Mouse (Mus musculus): ENCODE data around the gene Tcf7l2.

Tcf7l2 gene

DNA sequence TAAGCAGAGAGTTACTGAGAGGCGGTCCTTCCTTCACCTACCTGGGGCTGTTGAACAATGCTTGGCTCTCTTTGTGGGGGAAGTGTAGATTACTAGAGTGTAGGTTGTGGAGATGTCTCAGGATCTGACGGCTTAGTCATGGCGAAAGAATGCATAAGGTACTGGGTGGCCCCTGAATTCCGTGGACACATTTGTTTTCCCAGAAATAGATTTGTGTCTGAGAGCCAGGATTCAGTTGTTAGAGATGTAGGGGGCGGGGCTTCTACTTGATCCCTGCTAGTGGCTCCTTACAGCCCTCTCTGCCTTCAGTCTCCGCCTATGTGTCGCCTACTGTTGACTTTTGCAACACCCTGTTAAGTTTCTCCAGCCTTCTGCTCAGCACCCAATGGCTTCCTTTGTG, 12.7 kb downstream of the Tcf7l2 start:
- intact Hi-C loops (cut with DNase I): no loop called here

- intact Hi-C loops (cut with DNase I): no loop called here
Measured at GRCm38 (mm10) chr19:55755462-55755861, 13.8 kb downstream of the Tcf7l2 start.

DNA sequence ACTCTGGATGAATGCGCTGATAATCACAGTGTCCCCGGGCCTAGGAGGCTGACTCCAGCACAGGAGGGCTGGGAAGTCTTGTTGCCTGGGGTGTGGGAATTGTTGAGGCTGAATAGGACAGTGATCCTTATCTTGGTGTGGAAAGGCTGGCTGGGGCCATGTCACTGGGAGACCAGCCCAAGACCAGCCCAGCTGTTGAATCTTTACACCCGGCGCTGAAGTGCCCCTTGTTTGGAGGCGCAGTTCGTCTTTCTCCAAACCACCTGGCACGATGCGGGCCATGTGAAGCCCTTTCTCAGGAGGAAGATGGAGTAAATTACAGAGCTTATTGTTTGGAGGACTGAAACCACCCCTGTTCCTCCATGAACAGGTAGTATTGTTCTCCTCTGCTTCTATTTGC, 15.1 kb downstream of the Tcf7l2 start:
- intact Hi-C loops (cut with DNase I): no loop called here

GRCm38 (mm10) chr19:55757403-55757802, 15.8 kb downstream of the Tcf7l2 start:
- intact Hi-C loops (cut with DNase I): no loop called here

DNA sequence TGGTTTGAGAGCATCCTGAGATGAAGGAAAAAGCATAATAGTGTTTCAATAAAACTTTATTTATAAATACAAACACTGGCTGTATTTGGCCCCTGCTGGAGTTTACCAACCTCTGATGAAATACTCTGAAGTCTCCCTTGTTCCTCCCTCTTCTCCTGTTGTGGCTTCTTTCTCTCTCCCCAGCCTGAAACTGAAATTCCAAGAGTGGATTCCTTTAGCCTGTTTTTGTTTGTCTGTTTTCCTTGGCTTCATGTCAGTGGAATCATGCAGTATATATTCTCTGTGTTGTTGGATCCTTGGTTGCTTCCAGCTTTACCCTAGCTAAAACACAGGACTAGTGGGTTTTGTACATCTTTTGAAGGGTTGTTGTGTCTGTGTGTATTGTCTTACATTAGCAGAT, 16.5 kb downstream of the Tcf7l2 start:
- intact Hi-C loops (cut with DNase I): no loop called here

- intact Hi-C loops (cut with DNase I): no loop called here
Measured at GRCm38 (mm10) chr19:55759006-55759405, 17.4 kb downstream of the Tcf7l2 start.

DNA sequence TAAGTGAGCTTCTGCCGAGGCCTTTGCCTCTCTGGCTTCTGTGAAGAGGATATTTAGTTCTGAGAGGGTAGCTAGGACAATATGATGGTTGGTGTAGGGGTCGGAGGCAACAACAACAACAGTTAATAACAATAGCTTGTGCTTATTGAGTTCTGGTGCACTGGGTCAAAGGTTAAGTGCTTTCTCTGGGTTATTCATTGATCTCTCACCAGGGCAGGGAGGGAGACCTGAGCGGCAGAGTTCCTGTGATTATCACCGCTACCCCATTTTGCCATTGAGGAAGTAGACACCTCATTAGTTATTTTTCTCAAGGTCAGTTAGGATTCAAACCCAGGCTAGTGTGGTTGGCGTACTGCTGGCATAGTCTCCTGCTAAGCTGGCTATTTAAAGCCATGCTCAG, 19.5 kb downstream of the Tcf7l2 start:
- intact Hi-C loops (cut with DNase I): no loop called here

GRCm38 (mm10) chr19:55762187-55762586, 20.6 kb downstream of the Tcf7l2 start:
- intact Hi-C loops (cut with DNase I): no loop called here

DNA sequence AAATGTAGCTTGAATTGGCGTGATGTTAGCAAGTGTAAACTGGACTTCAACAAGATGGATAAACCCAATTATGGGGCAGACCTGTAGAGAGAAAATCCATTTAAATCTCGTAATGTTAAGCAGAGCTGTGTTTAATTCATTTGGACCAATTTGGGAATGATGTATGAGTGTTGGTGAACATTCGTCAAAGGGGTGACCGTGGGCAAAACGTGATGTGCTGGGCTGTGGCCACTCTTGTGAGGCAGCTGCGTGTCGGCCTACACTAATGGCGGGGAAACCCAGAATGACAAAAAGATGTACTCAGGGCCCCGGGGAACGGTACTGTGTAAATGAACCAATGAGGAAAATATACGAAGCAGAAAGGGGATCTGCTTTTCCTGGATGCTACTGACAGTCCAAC, 24.2 kb downstream of the Tcf7l2 start:
- intact Hi-C loops (cut with DNase I): no loop called here

DNA sequence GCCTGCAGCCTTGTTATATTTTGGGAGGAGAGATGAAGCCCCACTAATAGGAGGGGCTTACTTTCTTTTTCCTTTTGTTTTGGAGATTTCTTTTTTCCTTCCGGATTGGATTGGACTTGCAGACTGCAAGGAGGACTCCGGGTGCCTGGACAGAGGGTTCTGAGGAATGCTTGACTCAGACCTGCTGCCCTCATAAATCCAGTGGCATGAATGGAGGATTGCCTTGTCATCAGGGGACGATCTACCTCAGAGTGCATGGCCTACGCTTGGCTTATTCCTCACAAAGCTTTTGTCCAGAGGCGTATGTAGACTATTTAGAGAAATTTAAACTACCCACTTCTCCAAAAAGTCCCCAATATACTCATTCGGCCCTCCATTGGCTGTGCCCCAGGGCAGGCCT, 25.5 kb downstream of the Tcf7l2 start:
- intact Hi-C loops (cut with DNase I): no loop called here

GRCm38 (mm10) chr19:55767579-55767978, 26.0 kb downstream of the Tcf7l2 start:
- intact Hi-C loops (cut with DNase I): no loop called here

DNA sequence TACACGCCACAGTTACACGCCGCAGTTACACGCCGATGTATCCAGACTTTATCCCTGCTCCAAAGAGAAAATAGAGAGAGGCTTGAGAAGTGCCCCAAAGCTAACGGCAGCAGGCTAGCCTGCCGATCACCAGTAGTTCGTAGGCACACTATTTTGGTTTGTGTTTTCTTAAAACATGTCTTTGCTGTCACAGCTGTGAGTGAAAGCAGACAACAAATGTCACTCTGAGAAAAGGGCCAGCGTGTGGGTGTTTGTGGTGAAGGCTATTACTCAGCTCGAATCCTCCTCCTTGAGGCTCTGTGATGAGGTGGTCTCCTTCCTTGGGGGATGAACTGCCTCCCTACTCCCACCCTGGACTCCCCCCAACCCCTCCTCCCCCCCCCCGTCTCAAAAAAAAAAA, 26.6 kb downstream of the Tcf7l2 start:
- intact Hi-C loops (cut with DNase I): no loop called here

DNA sequence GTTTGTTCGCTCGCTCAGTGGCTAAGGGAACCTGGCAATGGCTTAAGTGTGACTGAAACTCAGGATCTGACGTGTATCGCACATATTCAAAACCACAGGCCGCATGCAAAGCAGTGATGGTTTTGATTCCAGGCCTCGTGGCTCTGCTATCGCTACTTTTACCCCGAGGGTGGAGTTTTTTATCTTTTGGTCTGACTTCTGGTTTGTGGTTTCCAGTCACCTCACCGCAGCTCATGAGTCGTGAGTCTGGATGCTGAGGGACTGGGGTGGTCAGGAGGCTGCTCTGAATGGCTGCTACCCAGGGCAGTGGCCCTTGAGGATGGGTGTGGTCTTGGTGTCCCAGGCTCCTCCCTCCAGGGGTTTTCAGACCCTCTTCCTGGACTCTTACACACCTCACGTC, 27.3 kb downstream of the Tcf7l2 start:
- intact Hi-C loops (cut with DNase I): no loop called here

- intact Hi-C loops (cut with DNase I): no loop called here
Measured at GRCm38 (mm10) chr19:55774334-55774733, 32.7 kb downstream of the Tcf7l2 start.

- intact Hi-C loops (cut with DNase I): no loop called here
Measured at GRCm38 (mm10) chr19:55774824-55775223, 33.2 kb downstream of the Tcf7l2 start.

DNA sequence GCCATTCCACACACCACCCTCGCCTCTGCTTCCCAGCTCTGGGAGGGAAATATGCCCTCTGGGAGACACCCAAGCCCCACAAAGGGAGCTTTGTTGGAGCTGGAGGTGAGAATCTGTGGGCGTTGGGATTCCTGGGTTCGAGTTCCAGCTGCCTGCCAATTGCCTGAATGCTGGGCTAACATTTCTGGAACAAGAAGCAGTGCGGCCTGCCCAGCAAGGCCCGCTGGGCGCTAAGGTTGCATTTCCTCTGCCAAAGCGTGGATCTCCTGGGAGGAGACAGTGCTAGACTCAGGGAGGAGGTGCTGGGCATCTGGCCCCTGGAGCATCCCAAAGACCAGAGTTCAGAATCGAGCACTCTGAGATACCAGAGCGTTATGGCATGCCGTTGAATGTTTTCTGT, 38.3 kb downstream of the Tcf7l2 start:
- intact Hi-C loops (cut with DNase I): no loop called here

DNA sequence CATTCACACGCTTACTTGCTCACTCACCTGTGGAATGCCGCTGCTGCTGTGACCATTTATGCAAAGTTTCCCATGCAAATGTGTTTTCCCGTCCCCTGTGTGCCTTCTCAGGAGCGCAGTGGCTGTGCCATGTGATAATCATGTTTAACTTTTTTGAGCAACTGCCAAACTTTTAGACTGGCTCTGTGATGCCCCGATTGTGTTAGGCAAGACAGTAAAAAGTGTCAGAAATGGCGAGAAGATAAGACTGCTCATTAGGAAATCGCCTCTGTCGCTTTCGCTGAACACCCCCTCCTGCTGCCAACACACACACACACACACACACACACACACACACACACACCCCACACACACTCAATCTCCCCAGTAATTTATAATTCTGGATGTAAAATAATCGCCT, 39.5 kb downstream of the Tcf7l2 start:
- intact Hi-C loops (cut with DNase I): no loop called here

DNA sequence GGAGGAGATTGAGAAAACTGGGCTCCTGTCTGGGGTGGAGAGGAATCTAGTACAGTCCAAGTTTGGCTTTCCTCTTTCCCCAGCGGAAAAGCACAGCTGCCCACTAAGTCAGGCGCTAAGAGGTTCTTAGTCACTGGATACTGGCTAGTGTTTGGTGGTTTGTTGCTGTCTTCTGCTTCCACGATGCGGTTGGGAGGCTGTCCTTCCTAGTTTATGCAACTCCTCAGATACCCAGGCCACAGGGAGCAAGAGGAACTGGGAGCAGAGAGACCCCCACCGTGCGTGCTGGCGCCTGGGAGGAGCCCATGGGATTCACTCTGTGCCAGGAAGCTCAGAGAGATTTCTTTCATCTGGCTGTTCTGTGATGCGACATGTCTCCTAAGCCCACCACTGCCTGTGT, 40.1 kb downstream of the Tcf7l2 start:
- intact Hi-C loops (cut with DNase I): no loop called here

GRCm38 (mm10) chr19:55784796-55785418, 43.3 kb downstream of the Tcf7l2 start:
- intact Hi-C loops (cut with DNase I): loop anchor here (5.0 kb wide), 1 partner anchor 38 kb away; no protein-coding TSS in a partner anchor

GRCm38 (mm10) chr19:55787420-55787819, 45.8 kb downstream of the Tcf7l2 start:
- intact Hi-C loops (cut with DNase I): loop anchor here (5.0 kb wide), 1 partner anchor 40 kb away; no protein-coding TSS in a partner anchor

DNA sequence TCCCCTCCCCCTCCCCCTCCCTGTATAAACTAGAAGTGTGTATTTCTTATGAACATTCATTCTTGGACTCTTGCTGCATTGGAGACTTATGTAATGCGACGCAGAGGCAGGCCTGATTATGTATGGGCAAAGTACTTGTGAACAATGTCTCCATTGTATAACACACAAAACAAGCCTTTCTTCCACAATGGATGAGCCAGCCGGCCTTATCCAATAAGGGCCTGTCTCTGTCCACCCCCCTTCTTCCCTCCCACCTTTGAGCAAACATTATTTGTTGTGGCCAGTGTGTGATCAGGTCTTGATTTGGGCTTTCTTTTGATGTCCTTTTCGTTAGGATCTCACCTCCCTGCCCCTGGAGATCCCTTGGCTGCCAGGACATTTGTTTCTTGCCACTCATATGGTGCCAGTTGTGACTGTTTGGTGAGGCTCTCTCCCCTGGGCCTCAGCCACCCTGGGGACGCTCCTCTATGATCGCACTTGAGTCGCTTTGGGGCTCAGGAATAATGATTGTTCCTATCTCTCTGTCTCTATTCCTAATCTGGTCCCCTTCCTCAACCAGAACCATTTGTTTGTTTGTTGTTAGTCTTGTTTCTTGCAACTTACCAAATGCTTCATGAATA, 46.8 kb downstream of the Tcf7l2 start:
- intact Hi-C loops (cut with DNase I): loop anchor here (5.0 kb wide), 1 partner anchor 41 kb away; no protein-coding TSS in a partner anchor

GRCm38 (mm10) chr19:55788905-55789295, 47.3 kb downstream of the Tcf7l2 start:
- intact Hi-C loops (cut with DNase I): loop anchor here (5.0 kb wide), 1 partner anchor 42 kb away; no protein-coding TSS in a partner anchor

DNA sequence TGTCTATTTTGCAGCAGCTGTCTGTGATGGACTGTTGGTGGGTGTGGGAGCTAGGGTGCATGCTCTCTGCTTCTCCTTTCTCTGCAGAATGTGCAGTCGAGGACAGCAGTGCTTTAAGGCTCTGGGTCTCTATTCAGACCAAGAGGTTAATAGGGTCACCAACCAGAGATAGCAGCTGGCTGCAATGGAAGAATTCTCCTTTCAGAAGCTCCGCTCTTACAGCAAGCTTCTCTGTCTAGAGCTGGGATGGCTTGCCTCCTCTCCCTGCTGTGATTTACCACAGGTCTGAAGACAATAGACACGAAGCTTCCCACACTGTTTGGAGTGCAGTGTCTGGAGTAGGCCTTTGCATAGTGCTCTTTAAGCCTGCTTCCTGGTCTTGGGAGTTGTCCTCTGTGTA, 48.2 kb downstream of the Tcf7l2 start:
- intact Hi-C loops (cut with DNase I): loop anchor here (5.0 kb wide), 1 partner anchor 43 kb away; no protein-coding TSS in a partner anchor

All from adrenal gland (tissue).